Mouse (Mus musculus) limb, embryonic 14.5 days (tissue): ENCODE results near the gene Ppp4r3a. TPM values are rescaled to one million over a fixed set of nuclear protein-coding genes. Genes with fewer than 3 reads are reported as not detected.
"Not testable (repeated sequence)": the region's sequence is repeated elsewhere in the genome, so short reads cannot be mapped to it uniquely, and the experiment has no call there.

Experiments used
- ATAC-seq: fragments of 200-750 bp; cut with Nextera tagmentation; 2 replicates; pipeline ENCODE4 v1.8.0; 2017; ENCODE audit warnings: low read depth, moderate number of reproducible peaks, moderate TSS enrichment; ENCODE audit not compliant: low FRiP score
- DNase-seq: peaks from one replicate; pipeline ENCODE4 v3.0.0-alpha.2; 2015; ENCODE audit warnings: low spot score
- H3K27ac ChIP-seq: fragments of 300-500 bp; sonication (generic); replicated peaks from 2 replicates; pipeline ENCODE4 v1.5.1; 2014; ENCODE audit warnings: low read depth, mild to moderate bottlenecking, low read length, moderate library complexity, mixed read lengths
- H3K27me3 ChIP-seq: fragments of 300-500 bp; sonication (generic); 2 replicates; pipeline ENCODE4 v1.6.1; 2014; ENCODE audit warnings: low read length, mixed read lengths; ENCODE audit not compliant: control insufficient read depth, insufficient read depth
- H3K36me3 ChIP-seq: fragments of 300-500 bp; sonication (generic); 2 replicates; pipeline ENCODE4 v1.6.1; 2014; ENCODE audit warnings: mild to moderate bottlenecking, low read length, moderate library complexity, mixed read lengths; ENCODE audit not compliant: control insufficient read depth, insufficient read depth
- H3K4me1 ChIP-seq: fragments of 300-500 bp; sonication (generic); 2 replicates; pipeline ENCODE4 v1.6.1; 2014; ENCODE audit warnings: antibody characterized with exemption, low read length, mixed read lengths; ENCODE audit not compliant: control insufficient read depth, insufficient read depth
- H3K4me2 ChIP-seq: fragments of 300-500 bp; sonication (generic); replicated peaks from 2 replicates; pipeline ENCODE4 v1.6.1; 2014; ENCODE audit warnings: low read depth, mild to moderate bottlenecking, low read length, moderate library complexity; ENCODE audit not compliant: severe bottlenecking
- H3K4me3 ChIP-seq: fragments of 300-500 bp; sonication (generic); replicated peaks from 2 replicates; pipeline ENCODE4 v1.5.1; 2014; ENCODE audit warnings: low read length
- H3K9ac ChIP-seq: fragments of 300-500 bp; sonication (generic); 2 replicates; pipeline ENCODE4 v1.6.1; 2014; ENCODE audit warnings: mild to moderate bottlenecking, low read depth, low read length, moderate library complexity; ENCODE audit not compliant: severe bottlenecking
- H3K9me3 ChIP-seq: fragments of 300-500 bp; sonication (generic); 2 replicates; pipeline ENCODE4 v1.6.1; 2016; ENCODE audit warnings: low read length; ENCODE audit not compliant: control insufficient read depth
- POLR2A ChIP-seq: fragments of 200-500 bp; IDR thresholded peaks from 2 replicates; pipeline ENCODE4 v1.8.0; 2012; ENCODE audit warnings: inconsistent platforms, mild to moderate bottlenecking, moderate library complexity, borderline replicate concordance; ENCODE audit not compliant: insufficient read depth, insufficient read length; ENCODE audit errors: extremely low read depth
- WGBS: fragments of 180-500 bp; shearing (Covaris S2); extraction: QIAGEN DNeasy Blood & Tissue Kit; methylation state at CpG from one replicate; pipeline ENCODE4 v1.1.7; 2014; 5-methylcytosine and 5-hydroxymethylcytosine counted together
- polyA plus RNA-seq, 2 experiments: library from polyadenylated mRNA; depleted of rRNA in 1 of 2; stranded (reverse) in 1 of 2; unstranded in 1 of 2; fragments of >200 nt; fragmentation: Nextera tagmentation in 1 of 2; extraction: Ambion mirVana in 1 of 2; gene quantifications; 2 replicates each; pipeline versions ENCODE4 v1.2.1 to v1.2.3; 2012 to 2014

Gene Ppp4r3a
- polyA plus RNA-seq (2012; rRNA removed) (35.4 and 44.9 TPM in 2 replicates), polyA plus RNA-seq (2014; fragmentation: Nextera tagmentation; extraction: Ambion mirVana) (40.3 and 45.1 TPM in 2 replicates)

DNA sequence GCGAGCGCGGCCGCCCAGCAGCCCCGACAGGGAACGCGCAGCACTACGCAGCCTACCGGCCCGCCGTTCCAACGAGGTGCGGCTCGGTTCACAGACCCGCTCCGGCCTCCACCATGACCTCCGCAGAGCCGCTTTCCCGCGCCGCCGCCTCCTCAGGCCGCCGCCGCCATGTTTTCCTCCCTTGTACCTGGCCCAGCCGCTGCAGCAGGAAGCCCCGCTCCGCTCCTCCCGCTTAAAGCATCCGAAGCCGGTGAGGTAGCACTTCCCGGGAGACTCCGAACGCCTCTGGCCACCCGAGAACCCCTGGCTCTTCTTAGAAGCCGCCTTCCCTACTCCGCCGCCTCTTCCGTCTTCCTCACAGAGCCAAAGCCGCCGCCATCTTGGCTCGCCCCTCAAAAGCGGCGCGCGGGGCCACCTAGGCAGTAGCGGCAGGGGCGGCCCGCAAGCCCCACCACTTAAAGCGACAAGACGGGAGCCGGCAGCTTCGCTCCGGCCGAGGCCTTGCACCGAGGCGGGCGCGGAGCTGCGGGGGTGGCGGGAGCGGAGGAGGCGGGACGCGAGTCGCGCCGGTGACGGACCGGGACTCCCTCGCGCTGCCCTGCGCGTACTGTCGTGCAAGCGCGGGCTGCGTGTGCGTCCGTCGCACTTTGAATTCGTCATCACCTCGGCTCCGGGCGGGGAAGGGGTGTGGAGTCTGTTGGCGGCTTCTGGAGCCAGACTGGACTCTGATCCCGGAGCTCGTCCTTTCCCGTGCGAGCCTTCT is at the start of gene Ppp4r3a:
Ppp4r3a (minus strand) TSS at position 627 of the 763 bp plus-strand sequence.
- Histone ChIP-seq H3K27me3 (no peaks in the 10 kb centered on the region), H3K4me1 (peaks cover 12% of the 10 kb centered on the region; the same call in 1 of the 2 replicates)

DNA sequence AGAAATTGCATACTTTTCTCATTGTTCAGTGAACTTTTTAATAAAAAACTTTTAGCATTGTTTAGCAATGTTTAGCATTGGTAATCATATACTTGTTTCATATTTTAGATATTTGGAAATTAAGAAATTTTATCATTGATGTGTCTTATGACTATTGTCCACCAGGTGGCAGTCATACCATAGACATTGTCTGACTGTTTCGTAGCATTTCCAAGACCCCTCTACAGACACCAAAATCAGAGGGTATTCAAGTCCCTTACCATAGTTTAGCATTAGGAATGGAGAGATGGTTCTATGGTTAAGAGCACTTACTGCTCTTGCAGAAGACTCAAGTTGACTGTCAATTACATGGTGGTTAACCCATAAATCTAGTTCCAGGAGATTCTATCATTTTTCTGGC is 39.5 kb upstream of the Ppp4r3a start:
- no peak for TF ChIP-seq POLR2A
- no peak overlapping the region for H3K4me2 ChIP-seq
- no peaks in the 10 kb centered on the region for H3K4me1 ChIP-seq
- H3K27ac ChIP-seq = no peak overlapping the region
- DNase-seq = peak; percentile 57
- no peaks in the 10 kb centered on the region for H3K9me3 ChIP-seq
- WGBS = 17% methylated on average over 1 of the region's 1 CpGs
- no peak overlapping the region for H3K9ac ChIP-seq
- no peak for ATAC-seq
- no peaks in the 10 kb centered on the region for H3K36me3 ChIP-seq
- no peaks in the 10 kb centered on the region for H3K27me3 ChIP-seq
- no peak overlapping the region for H3K4me3 ChIP-seq

More for the DNA sequence above, at the start of gene Ppp4r3a:
- peak within 1 kb of the TSS; percentile 99 for H3K4me3 ChIP-seq
- peak; percentile 97 for ATAC-seq
- peak within 1 kb of the TSS; percentile 98 for H3K9ac ChIP-seq
- H3K4me2 ChIP-seq = peak within 1 kb of the TSS; percentile 48
- H3K9me3 ChIP-seq = no peaks in the 10 kb centered on the region
- DNase-seq = peak; percentile 93
- no peaks in the 10 kb centered on the region for H3K36me3 ChIP-seq
- TF ChIP-seq POLR2A = peak; percentile 77; the same call in 1 of the 2 replicates
- peak within 1 kb of the TSS; percentile 97 for H3K27ac ChIP-seq
- WGBS = under 1% methylated on average over 70 of the region's 90 CpGs

DNA sequence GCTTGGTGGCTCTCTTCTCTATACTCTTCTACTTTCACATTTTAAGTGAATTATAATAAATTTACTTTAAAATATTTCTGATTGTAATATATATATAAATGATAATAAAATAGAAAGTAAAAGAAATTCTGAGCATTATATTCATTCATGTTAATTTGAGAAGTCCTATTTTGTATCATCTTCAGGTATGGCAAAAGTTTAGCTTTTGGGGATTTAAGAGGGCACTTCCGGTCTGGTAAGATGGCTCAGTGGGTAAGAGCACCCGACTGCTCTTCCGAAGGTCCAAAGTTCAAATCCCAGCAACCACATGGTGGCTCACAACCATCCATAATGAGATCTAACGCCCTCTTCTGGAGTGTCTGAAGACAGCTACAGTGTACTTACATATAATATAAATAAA is 38.6 kb upstream of the Ppp4r3a start:
- H3K9ac ChIP-seq, H3K4me1 ChIP-seq, H3K36me3 ChIP-seq, H3K4me2 ChIP-seq, H3K27me3 ChIP-seq, DNase-seq, ATAC-seq, H3K27ac ChIP-seq, H3K9me3 ChIP-seq, H3K4me3 ChIP-seq: not testable (repeated sequence)
- 67% methylated on average over 4 of the region's 4 CpGs for WGBS

- not testable (repeated sequence) for H3K36me3 ChIP-seq, H3K4me1 ChIP-seq, H3K9ac ChIP-seq, H3K9me3 ChIP-seq, H3K27me3 ChIP-seq, H3K4me3 ChIP-seq, ATAC-seq, DNase-seq, H3K4me2 ChIP-seq, H3K27ac ChIP-seq
- WGBS = 81% methylated on average over 3 of the region's 3 CpGs
Measured at GRCm38 (mm10) chr12:101109794-101110585, 26.5 kb upstream of the Ppp4r3a start.

GRCm38 (mm10) chr12:101107722-101108121 is 24.2 kb upstream of the Ppp4r3a start:
- Histone ChIP-seq H3K9me3 (no peaks in the 10 kb centered on the region), H3K4me3 (no peak overlapping the region), H3K27me3 (no peaks in the 10 kb centered on the region), H3K4me2 (no peak overlapping the region), H3K4me1 (peaks cover 4% of the 10 kb centered on the region; the same call in 1 of the 2 replicates), H3K36me3 (no peaks in the 10 kb centered on the region), H3K9ac (no peak overlapping the region), H3K27ac (no peak overlapping the region)
- no peak for TF ChIP-seq POLR2A
- DNase-seq (no peak), ATAC-seq (no peak)
- 68% methylated on average over 1 of the region's 1 CpGs for WGBS
